In genomic region chr14:54876539-54877047, GRCm38 (mm10) we compare ENCODE assay signal across 8 mouse cellular contexts. TPM values are rescaled to one million over a fixed set of nuclear protein-coding genes. Genes with fewer than 3 reads are reported as not detected.
DNase-seq lines count a peak whose midpoint lies in the region; ATAC-seq and TF ChIP-seq lines count a peak whose summit lies in the region.

No protein-coding gene starts in this region.

- H3K4me3 ChIP-seq in MEL (ENCODE audit: control insufficient read depth in 1 of 2, insufficient read depth in 1 of 2, low read depth in 2 of 2, low read length in 2 of 2) = peak overlapping the region; percentile 90 to 92

- no peak overlapping the region for H3K27ac ChIP-seq in MEL (ENCODE audit: control insufficient read depth, low read depth, low read length)

- H3K9me3 ChIP-seq in MEL (replicated peaks; ENCODE audit: insufficient read depth, low read length) = no peaks in the 10 kb centered on the region

- peaks cover 3 to 11% of the 10 kb centered on the region in 2 experiments for H3K4me1 ChIP-seq in MEL (ENCODE audit: control insufficient read depth in 1 of 2, insufficient read depth in 2 of 2, low read length in 2 of 2)

- peak overlapping the region; percentile 90 for H3K9ac ChIP-seq in MEL (ENCODE audit: control insufficient read depth, low read depth, low read length, poor library complexity, severe bottlenecking)

- peak; percentile 55 to 77; a peak in 3 of 4 replicates for TF ChIP-seq POLR2A in MEL (IDR thresholded peaks at IDR 0.05; ENCODE audit: control insufficient read depth in 1 of 2, insufficient read depth in 1 of 2, low read depth in 1 of 2, low read length in 2 of 2, poor library complexity in 1 of 2)

- peak; percentile 96 for DNase-seq in MEL (ENCODE audit: low read depth, low spot score)
- DNase-seq in cerebellum, adult 8-10 months = peak; percentile 92
- peak; percentile 84 for DNase-seq in forelimb bud, embryonic 11.5 days (ENCODE audit: low read depth, low spot score)
- peak; percentile 89 for DNase-seq in layer of hippocampus, postnatal 14 days (ENCODE audit: low spot score in 2 of 2)
- DNase-seq in lung, postnatal 10 days = peak; percentile 92
- peak; percentile 92 for DNase-seq in ovary, postnatal 36 days (ENCODE audit: low spot score)
- DNase-seq in thymus, postnatal 14 days = peak; percentile 86

- no peaks in the 10 kb centered on the region for H3K27me3 ChIP-seq in MEL (ENCODE audit: control insufficient read depth in 1 of 2, insufficient read depth in 2 of 2, low read length in 2 of 2)

- TF ChIP-seq CTCF in MEL (IDR thresholded peaks at IDR 0.05 in 2 of 3, conservative IDR thresholded peaks at IDR 0.05 in 1 of 3; ENCODE audit: control insufficient read depth in 1 of 3, insufficient read depth in 1 of 3, low read depth in 2 of 3, low read length in 3 of 3, poor library complexity in 1 of 3, severe bottlenecking in 1 of 3) = no peak

- peaks cover 2% of the 10 kb centered on the region; the same call in 1 of the 2 replicates for H3K79me2 ChIP-seq in MEL (ENCODE audit: control insufficient read depth, insufficient read depth, low read length, poor library complexity)

- peaks cover 0 to 9% of the 10 kb centered on the region in 2 experiments; a peak in 1 of 4 replicates for H3K36me3 ChIP-seq in MEL (ENCODE audit: control insufficient read depth in 1 of 2, insufficient read depth in 2 of 2, low read length in 2 of 2)

- TF ChIP-seq RAD21 in MEL (IDR thresholded peaks at IDR 0.05; ENCODE audit: low read depth, low read length) = no peak

- ATAC-seq in hematopoietic stem cell, adult 5-6 weeks (replicated peaks in 1 of 2; ENCODE audit: insufficient read depth in 1 of 2, low FRiP score in 2 of 2, low TSS enrichment in 1 of 2, low read depth in 1 of 2, poor library complexity in 2 of 2, severe bottlenecking in 2 of 2) = peak; percentile 72 to 73

- no peak for TF ChIP-seq EP300 in MEL (IDR thresholded peaks at IDR 0.05; ENCODE audit: low read depth in 1 of 2, low read length in 2 of 2)

TF ChIP-seq in MEL, 35 proteins besides CTCF, POLR2A, EP300 and RAD21:
- peak; percentile 81; the same call in 1 of the 2 replicates for TF ChIP-seq MXI1 (IDR thresholded peaks at IDR 0.05; ENCODE audit: low read depth, low read length)
- TF ChIP-seq KAT2A (conservative IDR thresholded peaks at IDR 0.05; ENCODE audit: low read depth, low read length) = no peak
- TF ChIP-seq NRF1 (IDR thresholded peaks at IDR 0.05; ENCODE audit: insufficient read depth, low read depth, low read length, poor library complexity, severe bottlenecking) = peak; percentile 80
- TF ChIP-seq RCOR1 (IDR thresholded peaks at IDR 0.05; ENCODE audit: low read depth, low read length) = no peak
- peak; percentile 41; the same call in 1 of the 2 replicates for TF ChIP-seq SIN3A (IDR thresholded peaks at IDR 0.05; ENCODE audit: low read length)
- TF ChIP-seq TAL1 (IDR thresholded peaks at IDR 0.05; ENCODE audit: low read length) = no peak
- no peak for TF ChIP-seq MEF2A (IDR thresholded peaks at IDR 0.05; ENCODE audit: extremely low read depth, insufficient replicate concordance, low read depth, low read length, poor library complexity, severe bottlenecking)
- 0 out of 2 replicates have a peak, but pooled peaks have one; percentile 5 for TF ChIP-seq TBP (IDR thresholded peaks at IDR 0.05; ENCODE audit: low read depth, low read length)
- no peak for TF ChIP-seq SMC3 (IDR thresholded peaks at IDR 0.05; ENCODE audit: low read depth, low read length)
- peak; percentile 54; the same call in 1 of the 2 replicates for TF ChIP-seq BHLHE40 (IDR thresholded peaks at IDR 0.05; ENCODE audit: borderline replicate concordance, low read depth, low read length)
- TF ChIP-seq HCFC1 (IDR thresholded peaks at IDR 0.05; ENCODE audit: low read depth, low read length) = peak; percentile 66
- TF ChIP-seq CHD1 (IDR thresholded peaks at IDR 0.05; ENCODE audit: low read depth, low read length) = no peak
- TF ChIP-seq ZKSCAN1 (IDR thresholded peaks at IDR 0.05; ENCODE audit: low read depth, low read length) = no peak
- no peak for TF ChIP-seq MYB (IDR thresholded peaks at IDR 0.05; ENCODE audit: low read depth, low read length)
- TF ChIP-seq GABPA (IDR thresholded peaks at IDR 0.05; ENCODE audit: low read depth, low read length) = no peak
- peak; percentile 50; the same call in 1 of the 2 replicates for TF ChIP-seq POLR2AphosphoS2 (IDR thresholded peaks at IDR 0.05; ENCODE audit: low read length)
- peak; percentile 69 for TF ChIP-seq MAX (IDR thresholded peaks at IDR 0.05; ENCODE audit: low read length)
- TF ChIP-seq NELFE (IDR thresholded peaks at IDR 0.05; ENCODE audit: low read depth, low read length) = peak; percentile 77
- no peak for TF ChIP-seq GATA1 (IDR thresholded peaks at IDR 0.05; ENCODE audit: low read depth, low read length)
- no peak for TF ChIP-seq CHD2 (IDR thresholded peaks at IDR 0.05; ENCODE audit: low read length)
- no peak for TF ChIP-seq USF2 (IDR thresholded peaks at IDR 0.05; ENCODE audit: borderline replicate concordance in 1 of 2, insufficient read depth in 1 of 2, low read depth in 1 of 2, low read length in 2 of 2)
- peak; percentile 32; the same call in 1 of the 2 replicates for TF ChIP-seq USF1 (IDR thresholded peaks at IDR 0.05; ENCODE audit: low read depth, low read length)
- TF ChIP-seq MAZ (IDR thresholded peaks at IDR 0.05; ENCODE audit: low read depth, low read length) = peak; percentile 39; the same call in 1 of the 2 replicates
- 0 out of 2 replicates have a peak, but pooled peaks have one; percentile 8 for TF ChIP-seq ELF1 (IDR thresholded peaks at IDR 0.05; ENCODE audit: low read depth, low read length)
- no peak for TF ChIP-seq ETS1 (IDR thresholded peaks at IDR 0.05; ENCODE audit: low read depth, low read length)
- no peak for TF ChIP-seq MAFK (IDR thresholded peaks at IDR 0.05; ENCODE audit: borderline replicate concordance, low read depth, low read length)
- TF ChIP-seq ZC3H11A (IDR thresholded peaks at IDR 0.05; ENCODE audit: low read depth, low read length) = no peak
- TF ChIP-seq POLR2AphosphoS5 (IDR thresholded peaks at IDR 0.05; ENCODE audit: borderline replicate concordance, low read depth, low read length) = no peak
- TF ChIP-seq MYC (IDR thresholded peaks at IDR 0.05; ENCODE audit: low read depth, low read length) = peak; percentile 59; the same call in 1 of the 2 replicates
- peak; percentile 38; the same call in 1 of the 2 replicates for TF ChIP-seq TCF12 (IDR thresholded peaks at IDR 0.05; ENCODE audit: low read depth, low read length)
- peak; percentile 90; the same call in 1 of the 2 replicates for TF ChIP-seq UBTF (IDR thresholded peaks at IDR 0.05; ENCODE audit: borderline replicate concordance, insufficient read depth, low read depth, low read length)
- no peak for TF ChIP-seq ZNF384 (IDR thresholded peaks at IDR 0.05; ENCODE audit: low read depth, low read length)
- TF ChIP-seq ZMIZ1 (IDR thresholded peaks at IDR 0.05; ENCODE audit: low read depth, low read length) = no peak
- TF ChIP-seq E2F4 (IDR thresholded peaks at IDR 0.05; ENCODE audit: borderline replicate concordance, low read depth, low read length) = no peak; the same call in 1 of the 2 replicates
- TF ChIP-seq JUND (IDR thresholded peaks at IDR 0.05; ENCODE audit: low read depth, low read length) = no peak

RNA-seq across cellular contexts. Expression of gene Ppp1r3e, which starts 0.8 kb away (rescaled TPM):
- total RNA-seq in MEL (2012; rRNA removed) = 0.56 and 0.73 TPM in 2 replicates
- polyA plus RNA-seq in MEL (2012; ENCODE audit: insufficient read depth in 1 of 2, insufficient read length in 2 of 2, low read depth in 1 of 2, low replicate concordance in 2 of 2, missing spikeins in 1 of 2) = 1 to 10 TPM in 1 of 2 experiments, not detected in 1; 1.2 TPM
- 2.6 and 3.6 TPM in 2 replicates for total RNA-seq in hematopoietic stem cell, adult 5-6 weeks (2017)
- total RNA-seq in layer of hippocampus, postnatal 14 days (2021) = 10 to 100 TPM; 24.3 to 27.5 TPM

RNA-seq across cellular contexts. Expression of gene Homez, which starts 5.8 kb away (rescaled TPM):
- 4.7 and 4.9 TPM in 2 replicates for total RNA-seq in MEL (2012; rRNA removed)
- 1 to 10 TPM in 1 of 2 experiments, not detected in 1; 8.5 TPM for polyA plus RNA-seq in MEL (2012; ENCODE audit: insufficient read depth in 1 of 2, insufficient read length in 2 of 2, low read depth in 1 of 2, low replicate concordance in 2 of 2, missing spikeins in 1 of 2)
- total RNA-seq in hematopoietic stem cell, adult 5-6 weeks (2017) = 11.3 and 19.1 TPM in 2 replicates
- 10 to 100 TPM; 20.8 to 21.7 TPM for total RNA-seq in layer of hippocampus, postnatal 14 days (2021)

RNA-seq across cellular contexts. Expression of gene Bcl2l2, which starts 6.6 kb away (rescaled TPM):
- 10.5 and 12.5 TPM in 2 replicates for total RNA-seq in MEL (2012; rRNA removed)
- polyA plus RNA-seq in MEL (2012; ENCODE audit: insufficient read depth in 1 of 2, insufficient read length in 2 of 2, low read depth in 1 of 2, low replicate concordance in 2 of 2, missing spikeins in 1 of 2) = 10 to 100 TPM in 1 of 2 experiments, not detected in 1; 18.8 TPM
- total RNA-seq in hematopoietic stem cell, adult 5-6 weeks (2017) = 6.1 and 13.1 TPM in 2 replicates
- total RNA-seq in layer of hippocampus, postnatal 14 days (2021) = 10 to 100 TPM; 95.3 to 96.8 TPM

RNA-seq across cellular contexts. Expression of gene Gm20521, which starts 6.6 kb away (rescaled TPM):
- 0.58 and 0.88 TPM in 2 replicates for total RNA-seq in MEL (2012; rRNA removed)
- 1 to 10 TPM in 1 of 2 experiments, not detected in 1; 3.4 TPM for polyA plus RNA-seq in MEL (2012; ENCODE audit: insufficient read depth in 1 of 2, insufficient read length in 2 of 2, low read depth in 1 of 2, low replicate concordance in 2 of 2, missing spikeins in 1 of 2)
- total RNA-seq in hematopoietic stem cell, adult 5-6 weeks (2017) = not detected in 2 replicates
- under 1 TPM; 0.30 to 0.88 TPM for total RNA-seq in layer of hippocampus, postnatal 14 days (2021)

RNA-seq across cellular contexts. Expression of gene Pabpn1, which starts 15.7 kb away (rescaled TPM):
- total RNA-seq in MEL (2012; rRNA removed) = 82.3 and 85.8 TPM in 2 replicates
- 100 to 1,000 TPM in 1 of 2 experiments, not detected in 1; 393 TPM for polyA plus RNA-seq in MEL (2012; ENCODE audit: insufficient read depth in 1 of 2, insufficient read length in 2 of 2, low read depth in 1 of 2, low replicate concordance in 2 of 2, missing spikeins in 1 of 2)
- 268 and 313 TPM in 2 replicates for total RNA-seq in hematopoietic stem cell, adult 5-6 weeks (2017)
- 100 to 1,000 TPM; 256 to 278 TPM for total RNA-seq in layer of hippocampus, postnatal 14 days (2021)
